Mouse (Mus musculus) kidney, embryonic 14.5 days (tissue): ENCODE measurements at regions not wholly inside any gene's neighbourhood (a gene's known extent, or its start where the extent isn't known, plus 50 kb on each side); places are given as distances from the start of the nearest gene placed in this dataset.
A peak's percentile ranks its signal among the peaks of the same experiment; 100 is the strongest.

Source experiments
- ATAC-seq: fragments of 200-750 bp; cut with Nextera tagmentation; 2 replicates; pipeline ENCODE4 v1.8.0; 2017; ENCODE audit warnings: moderate number of reproducible peaks, mild to moderate bottlenecking, moderate TSS enrichment, moderate library complexity; ENCODE audit not compliant: low FRiP score, low TSS enrichment
- H3K27ac ChIP-seq: fragments of 300-500 bp; sonication (generic); 2 replicates; pipeline ENCODE4 v1.5.1; 2014; ENCODE audit warnings: low read depth, mild to moderate bottlenecking, low read length, moderate library complexity, mixed read lengths
- H3K27me3 ChIP-seq: fragments of 300-500 bp; sonication (generic); 2 replicates; pipeline ENCODE4 v1.6.1; 2014; ENCODE audit warnings: mild to moderate bottlenecking, low read length; ENCODE audit not compliant: control insufficient read depth, insufficient read depth
- H3K36me3 ChIP-seq: fragments of 300-500 bp; sonication (generic); 2 replicates; pipeline ENCODE4 v1.6.1; 2014; ENCODE audit warnings: low read length, mixed read lengths; ENCODE audit not compliant: control insufficient read depth, insufficient read depth
- H3K4me1 ChIP-seq: fragments of 300-500 bp; sonication (generic); 2 replicates; pipeline ENCODE4 v1.6.1; 2014; ENCODE audit warnings: low read length, mixed read lengths; ENCODE audit not compliant: control insufficient read depth, insufficient read depth
- H3K4me2 ChIP-seq: fragments of 300-500 bp; sonication (generic); replicated peaks from 2 replicates; pipeline ENCODE4 v1.6.1; 2014; ENCODE audit warnings: low read depth, mild to moderate bottlenecking, low read length
- H3K4me3 ChIP-seq: fragments of 300-500 bp; sonication (generic); 2 replicates; pipeline ENCODE4 v1.5.1; 2014; ENCODE audit warnings: mild to moderate bottlenecking, low read length
- H3K9ac ChIP-seq: fragments of 300-500 bp; sonication (generic); 2 replicates; pipeline ENCODE4 v1.6.1; 2014; ENCODE audit warnings: low read depth, mild to moderate bottlenecking, low read length, moderate library complexity
- H3K9me3 ChIP-seq: fragments of 300-500 bp; sonication (generic); 2 replicates; pipeline ENCODE4 v1.6.1; 2016; ENCODE audit warnings: low read length; ENCODE audit not compliant: control insufficient read depth
- WGBS: fragments of 180-500 bp; shearing (Covaris S2); extraction: QIAGEN DNeasy Blood & Tissue Kit; methylation state at CpG from one replicate; pipeline ENCODE4 v1.1.7; 2014; 5-methylcytosine and 5-hydroxymethylcytosine counted together

DNA sequence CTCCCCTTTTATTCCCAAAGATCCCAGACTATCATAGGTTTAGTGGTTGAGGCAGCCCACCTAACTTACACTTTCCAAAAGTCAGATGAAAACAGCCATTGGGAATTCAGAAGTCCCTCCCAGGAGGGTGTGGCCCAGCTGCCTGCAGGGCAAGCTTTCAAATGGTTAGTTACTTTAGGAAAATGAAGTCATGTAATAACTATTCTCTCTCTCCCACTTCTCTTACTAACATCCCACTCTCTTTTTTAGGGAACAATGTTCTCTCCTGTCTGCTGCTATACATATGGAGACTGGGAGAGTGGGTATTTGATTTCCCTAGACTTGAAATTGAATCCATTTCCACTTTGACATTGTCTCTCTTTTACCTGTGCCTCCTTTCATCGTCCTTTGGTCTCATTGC lies 55.0 kb downstream of the Zfp648 start:
- no peaks in the 10 kb centered on the region for H3K9me3 ChIP-seq
- H3K4me3 ChIP-seq: no peak overlapping the region
- no peak overlapping the region for H3K9ac ChIP-seq
- no peaks in the 10 kb centered on the region for H3K4me1 ChIP-seq
- 84% methylated on average over 1 of the region's 1 CpGs for WGBS
- no peak overlapping the region for H3K4me2 ChIP-seq
- H3K27me3 ChIP-seq: no peaks in the 10 kb centered on the region
- no peaks in the 10 kb centered on the region for H3K36me3 ChIP-seq
- H3K27ac ChIP-seq: no peak overlapping the region
- no peak for ATAC-seq

DNA sequence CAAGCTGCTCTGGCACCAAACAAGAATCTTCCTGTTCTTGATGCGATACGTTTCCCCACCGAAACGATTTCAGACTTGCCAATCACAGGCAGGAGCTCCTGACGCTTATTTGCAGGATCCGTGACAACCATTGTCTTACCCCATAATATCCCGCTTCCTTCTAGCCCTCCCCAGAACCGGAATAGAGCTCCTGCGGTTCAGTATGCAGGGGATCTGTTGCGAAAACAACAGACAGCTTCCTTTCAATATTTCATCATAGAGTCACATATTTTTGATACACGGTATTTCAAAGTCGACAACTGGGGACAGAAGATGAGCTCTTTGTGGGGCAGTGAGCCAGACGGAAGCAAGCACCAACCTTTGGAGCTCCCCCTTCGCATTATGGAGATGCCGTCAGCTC lies 55.8 kb downstream of the Zfp648 start:
- Histone ChIP-seq H3K27me3 (no peaks in the 10 kb centered on the region), H3K9ac (no peak overlapping the region), H3K27ac (no peak overlapping the region), H3K9me3 (no peaks in the 10 kb centered on the region), H3K4me2 (no peak overlapping the region), H3K4me3 (no peak overlapping the region), H3K4me1 (no peaks in the 10 kb centered on the region), H3K36me3 (no peaks in the 10 kb centered on the region)
- ATAC-seq: no peak
- WGBS: 88% methylated on average over 15 of the region's 15 CpGs

DNA sequence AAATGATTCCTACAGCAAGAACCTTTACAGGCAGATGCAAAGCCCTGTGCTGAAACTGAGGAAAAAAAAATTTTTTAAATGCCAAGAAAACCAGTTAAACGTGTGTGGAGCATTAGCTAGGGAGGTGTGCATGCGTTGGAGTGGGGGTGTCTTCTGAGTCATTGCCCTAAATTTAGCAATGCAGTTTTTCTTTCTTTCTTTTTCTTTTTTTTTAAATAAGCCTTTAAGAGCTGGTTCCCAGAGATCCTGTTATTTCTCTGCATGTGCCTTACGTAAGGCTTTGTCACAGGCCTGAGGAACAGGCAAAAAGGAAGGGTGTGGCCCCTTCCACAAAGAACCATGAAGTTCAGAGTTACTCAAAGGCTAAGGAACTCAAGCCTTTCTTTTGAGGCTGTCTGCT lies 57.5 kb downstream of the Zfp648 start:
- no peaks in the 10 kb centered on the region for H3K36me3 ChIP-seq
- H3K4me3 ChIP-seq: no peak overlapping the region
- no peak overlapping the region for H3K27ac ChIP-seq
- H3K4me1 ChIP-seq: no peaks in the 10 kb centered on the region
- no peak overlapping the region for H3K4me2 ChIP-seq
- ATAC-seq: no peak
- H3K9me3 ChIP-seq: no peaks in the 10 kb centered on the region
- 74% methylated on average over 3 of the region's 3 CpGs for WGBS
- no peak overlapping the region for H3K9ac ChIP-seq
- no peaks in the 10 kb centered on the region for H3K27me3 ChIP-seq

DNA sequence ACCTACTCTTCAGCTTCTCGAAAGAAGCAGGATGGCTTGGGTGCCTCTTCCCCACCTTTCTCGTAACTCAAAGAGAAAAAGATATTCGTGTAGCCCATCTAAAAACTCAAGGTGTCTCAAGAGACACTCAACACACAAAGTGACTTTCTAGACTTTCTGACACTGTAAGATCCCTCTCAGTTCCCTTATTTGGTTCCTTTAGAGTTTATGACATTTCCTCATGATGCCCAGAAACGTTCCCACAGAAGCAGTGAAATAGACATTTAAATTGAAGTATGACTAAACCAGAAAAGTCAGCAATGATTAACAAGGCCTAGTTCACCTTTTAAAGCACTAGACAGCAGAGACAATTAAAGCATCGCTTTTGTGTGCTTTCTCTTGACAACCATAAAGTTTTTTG lies 59.4 kb downstream of the Zfp648 start:
- Histone ChIP-seq H3K27me3 (no peaks in the 10 kb centered on the region), H3K4me1 (no peaks in the 10 kb centered on the region), H3K9me3 (no peaks in the 10 kb centered on the region), H3K27ac (no peak overlapping the region), H3K9ac (no peak overlapping the region), H3K4me2 (no peak overlapping the region), H3K4me3 (no peak overlapping the region), H3K36me3 (no peaks in the 10 kb centered on the region)
- no peak for ATAC-seq
- 77% methylated on average over 5 of the region's 5 CpGs for WGBS

DNA sequence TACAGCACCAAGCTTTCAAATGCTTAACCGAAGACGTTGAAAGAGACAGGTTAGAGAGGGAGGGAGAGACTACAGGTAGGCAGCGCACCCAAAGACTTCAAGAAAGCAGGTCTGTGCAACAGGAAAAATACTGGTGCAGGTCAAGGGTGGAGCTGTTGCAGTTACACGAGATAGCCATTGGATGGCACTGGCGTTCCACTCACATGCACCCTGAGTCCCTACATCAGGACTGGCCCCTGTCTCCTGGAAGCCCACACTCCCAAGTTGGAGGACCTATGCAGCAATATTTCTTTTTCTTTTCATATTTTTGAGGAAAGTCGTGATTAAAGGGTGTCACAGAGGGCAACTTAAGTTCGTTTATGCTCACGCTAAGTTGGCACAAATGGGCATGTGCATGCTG lies 80.5 kb downstream of the Zfp648 start:
- H3K4me2 ChIP-seq: no peak overlapping the region
- peak; percentile 85; the same call in 1 of the 2 replicates for ATAC-seq
- H3K36me3 ChIP-seq: no peaks in the 10 kb centered on the region
- H3K9ac ChIP-seq: no peak overlapping the region
- H3K4me1 ChIP-seq: no peaks in the 10 kb centered on the region
- H3K9me3 ChIP-seq: no peaks in the 10 kb centered on the region
- H3K4me3 ChIP-seq: no peak overlapping the region
- no peaks in the 10 kb centered on the region for H3K27me3 ChIP-seq
- 21% methylated on average over 8 of the region's 8 CpGs for WGBS
- no peak overlapping the region for H3K27ac ChIP-seq

DNA sequence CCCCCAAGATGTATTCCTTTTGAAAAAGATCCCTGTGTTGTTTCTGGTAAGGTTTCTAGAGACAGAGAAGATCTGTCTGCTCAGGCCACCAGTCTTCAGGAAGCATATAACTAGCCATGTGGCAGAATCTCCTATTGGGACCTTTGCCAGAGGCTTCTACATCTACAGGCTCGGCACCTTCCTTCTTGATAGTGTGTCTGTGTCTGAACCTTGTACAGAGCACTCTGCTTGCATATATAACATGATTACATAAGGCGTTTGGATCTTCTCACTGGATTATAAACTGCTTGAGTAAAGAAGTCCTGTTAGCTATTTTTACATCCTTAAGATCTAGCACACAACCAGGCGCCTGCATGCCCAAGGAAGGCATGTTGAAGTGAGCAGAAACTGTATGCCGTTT lies 85.1 kb downstream of the Zfp648 start:
- H3K27ac ChIP-seq: no peak overlapping the region
- H3K27me3 ChIP-seq: no peaks in the 10 kb centered on the region
- H3K9me3 ChIP-seq: no peaks in the 10 kb centered on the region
- WGBS: 88% methylated on average over 4 of the region's 4 CpGs
- H3K9ac ChIP-seq: no peak overlapping the region
- H3K4me3 ChIP-seq: no peak overlapping the region
- H3K4me2 ChIP-seq: no peak overlapping the region
- H3K36me3 ChIP-seq: no peaks in the 10 kb centered on the region
- no peaks in the 10 kb centered on the region for H3K4me1 ChIP-seq
- no peak for ATAC-seq

DNA sequence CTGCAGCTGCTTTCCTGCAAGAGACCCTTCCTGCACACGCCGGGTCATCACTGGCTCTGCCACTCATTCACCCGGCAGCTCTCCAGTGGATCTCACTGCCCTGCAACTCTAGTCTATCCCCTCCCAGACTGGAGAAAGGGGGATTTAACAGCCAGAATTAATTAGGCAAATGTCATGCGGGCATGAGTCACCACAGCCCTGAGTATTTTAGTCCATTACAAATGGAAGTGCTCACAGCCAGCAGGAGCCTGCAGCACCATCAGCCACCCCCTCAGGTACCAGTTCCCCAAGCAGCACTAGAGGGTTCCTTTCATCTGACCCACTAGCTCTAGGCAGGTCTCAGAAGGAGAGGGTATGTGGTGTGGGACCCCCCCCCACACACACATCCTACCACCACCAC lies 91.7 kb downstream of the Zfp648 start:
- no peak for ATAC-seq
- 60% methylated on average over 4 of the region's 4 CpGs for WGBS
- Histone ChIP-seq H3K4me1 (no peaks in the 10 kb centered on the region), H3K4me2 (no peak overlapping the region), H3K27ac (no peak overlapping the region), H3K27me3 (no peaks in the 10 kb centered on the region), H3K36me3 (no peaks in the 10 kb centered on the region), H3K9me3 (no peaks in the 10 kb centered on the region), H3K9ac (no peak overlapping the region), H3K4me3 (no peak overlapping the region)

DNA sequence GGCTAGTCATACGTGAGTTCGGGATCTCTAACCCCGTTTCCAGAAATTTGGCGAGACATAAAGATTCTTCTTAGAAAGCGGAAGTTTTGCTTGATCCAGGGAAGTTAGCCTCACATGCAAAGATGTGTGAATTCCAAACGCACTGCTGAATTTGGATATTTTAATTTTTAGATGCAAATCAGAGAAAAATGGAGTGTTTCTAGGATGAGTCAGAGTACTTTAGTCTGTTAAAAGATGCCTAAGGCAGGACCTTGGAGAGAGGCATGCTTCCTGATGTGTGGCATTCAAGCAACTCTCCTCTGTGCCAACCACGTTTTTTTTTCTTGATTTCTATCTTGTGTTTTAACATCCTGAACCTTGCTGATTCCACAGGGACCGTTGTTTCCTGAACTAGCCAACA lies 95.1 kb downstream of the Zfp648 start:
- Histone ChIP-seq H3K27ac (no peak overlapping the region), H3K9ac (no peak overlapping the region), H3K4me1 (no peaks in the 10 kb centered on the region), H3K36me3 (no peaks in the 10 kb centered on the region), H3K4me3 (no peak overlapping the region), H3K9me3 (no peaks in the 10 kb centered on the region), H3K4me2 (no peak overlapping the region), H3K27me3 (no peaks in the 10 kb centered on the region)
- no peak for ATAC-seq
- 82% methylated on average over 8 of the region's 8 CpGs for WGBS

DNA sequence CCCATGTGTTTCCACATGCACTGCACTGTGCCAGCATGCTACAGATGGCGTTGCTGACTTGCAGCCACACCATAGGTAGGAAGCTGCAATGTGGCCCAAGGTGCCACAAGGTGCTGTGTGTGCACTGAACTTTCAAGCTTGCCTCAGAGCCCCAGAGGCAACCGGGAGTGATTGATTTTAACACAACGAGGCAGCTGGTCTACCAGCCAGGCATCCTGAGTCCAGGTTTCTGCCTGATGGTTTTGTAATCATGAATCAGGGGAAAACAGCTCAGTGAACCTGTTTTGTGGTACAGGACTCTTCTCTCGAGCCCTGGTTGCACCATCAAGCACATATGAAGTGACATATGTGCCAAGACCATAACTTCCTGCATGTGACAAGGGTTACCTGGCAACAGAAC lies 98.9 kb downstream of the Zfp648 start:
- 67% methylated on average over 4 of the region's 4 CpGs for WGBS

DNA sequence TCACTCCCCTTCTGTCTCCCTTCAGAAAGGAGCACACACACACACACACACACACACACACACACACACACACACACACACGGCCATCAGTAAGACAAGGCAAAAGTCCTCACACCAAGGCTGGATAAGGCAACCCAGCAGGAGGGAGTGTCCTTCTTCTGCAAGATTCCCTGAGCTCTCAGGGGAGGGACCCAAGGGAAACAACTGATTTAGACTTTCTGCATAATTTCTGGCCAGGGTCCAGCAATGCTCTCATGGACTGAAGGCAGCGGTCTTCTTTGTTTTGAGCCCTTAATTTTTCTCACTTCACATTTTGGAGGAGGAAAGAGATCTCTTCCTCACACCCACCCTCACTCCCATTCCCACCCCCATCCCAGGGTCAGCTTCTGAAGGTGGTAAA lies 108.7 kb downstream of the Zfp648 start:
- WGBS: 73% methylated on average over 2 of the region's 2 CpGs
- ATAC-seq: no peak
- H3K27me3 ChIP-seq: no peaks in the 10 kb centered on the region
- H3K9ac ChIP-seq: no peak overlapping the region
- H3K4me2 ChIP-seq: no peak overlapping the region
- no peak overlapping the region for H3K27ac ChIP-seq
- H3K4me1 ChIP-seq: no peaks in the 10 kb centered on the region
- H3K9me3 ChIP-seq: no peaks in the 10 kb centered on the region
- no peak overlapping the region for H3K4me3 ChIP-seq
- H3K36me3 ChIP-seq: no peaks in the 10 kb centered on the region

More for the DNA sequence above, 98.9 kb downstream of the Zfp648 start:
- no peak for ATAC-seq
- H3K4me3 ChIP-seq: no peak overlapping the region
- no peak overlapping the region for H3K4me2 ChIP-seq
- H3K27ac ChIP-seq: no peak overlapping the region
- no peak overlapping the region for H3K9ac ChIP-seq
- H3K4me1 ChIP-seq: no peaks in the 10 kb centered on the region
- no peaks in the 10 kb centered on the region for H3K27me3 ChIP-seq
- H3K9me3 ChIP-seq: no peaks in the 10 kb centered on the region
- H3K36me3 ChIP-seq: no peaks in the 10 kb centered on the region
